Mouse (Mus musculus) megakaryocyte-erythroid progenitor cell, adult 5-6 weeks (primary cell): ENCODE measurements around the gene Mettl25. TPM values are rescaled to one million over a fixed set of nuclear protein-coding genes. Genes with fewer than 3 reads are reported as not detected.

Source experiments
- ATAC-seq: replicated peaks from 2 replicates; pipeline ENCODE4 v1.8.0; 2016; ENCODE audit warnings: mild to moderate bottlenecking, inconsistent platforms; ENCODE audit not compliant: severe bottlenecking, poor library complexity, low FRiP score, low TSS enrichment
- total RNA-seq, 2 experiments: library from RNA; stranded (forward) in 1 of 2; stranded (reverse) in 1 of 2; fragments of 200-1000, 215-1000 nt in 1 of 2; fragments of >200 nt in 1 of 2; fragmentation: Nextera tagmentation in 1 of 2; gene quantifications; 2 replicates each; pipeline ENCODE4 v1.2.3; 2014 to 2017

Mettl25 gene
- 15.4 and 15.8 TPM in 2 replicates for total RNA-seq (2014; fragmentation: Nextera tagmentation)
- 17.7 and 20.2 TPM in 2 replicates for total RNA-seq (2017)

DNA sequence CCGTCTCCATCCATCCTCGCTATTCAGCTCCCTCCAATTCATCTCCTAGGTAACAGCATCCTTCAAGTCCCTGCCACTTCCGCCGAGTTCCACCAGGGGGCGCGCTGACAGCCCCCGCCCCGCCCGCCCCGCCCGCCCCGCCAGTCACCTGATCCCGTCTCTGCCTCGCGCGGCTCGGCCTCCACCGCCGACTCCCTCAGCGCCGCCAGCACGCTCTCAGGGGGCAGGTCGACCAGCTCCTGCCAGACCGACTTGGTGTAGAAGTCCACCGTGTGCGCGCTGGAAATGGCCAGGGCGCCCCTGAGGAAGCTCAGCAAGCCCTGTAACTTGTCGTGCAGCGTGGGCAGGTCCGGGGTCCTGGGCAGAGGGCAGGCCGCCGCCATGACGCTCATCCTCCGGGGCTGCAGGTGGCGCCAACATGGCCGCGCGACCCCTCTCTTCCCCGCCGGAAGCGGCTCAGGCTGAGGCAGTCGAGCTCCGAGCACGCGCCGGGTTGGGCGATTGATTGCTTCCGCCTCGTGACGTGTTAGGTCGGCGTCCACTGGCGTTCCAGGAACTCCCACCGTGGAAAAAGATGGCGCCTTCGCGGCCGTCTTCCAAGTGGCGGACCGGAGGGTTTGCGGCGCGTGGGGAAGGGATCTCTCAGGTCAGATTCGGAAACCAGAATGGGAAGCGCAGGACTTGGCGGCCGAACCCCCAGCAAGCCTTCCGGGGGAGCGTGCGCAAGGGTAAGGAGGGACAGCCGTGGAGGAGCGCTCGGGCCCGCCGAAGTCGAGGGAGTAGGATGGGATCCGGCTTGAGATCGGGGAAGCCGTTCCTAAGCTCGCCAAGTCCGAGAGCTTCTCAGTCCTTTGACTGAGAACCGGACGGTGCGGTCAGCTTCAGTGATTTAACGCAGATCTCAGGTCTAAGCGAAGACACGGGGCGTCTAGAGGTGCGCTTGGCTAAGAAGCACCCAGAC is at the start of gene Mettl25, which contains the start of gene Ccdc59:
TSS of gene Mettl25 (minus strand) at position 453 of the 961 bp plus-strand sequence.
TSS of gene Ccdc59 (plus strand) at position 140 of the 961 bp plus-strand sequence.
- peak; percentile 95 for ATAC-seq

- no peak for ATAC-seq
Observed at GRCm38 (mm10) chr10:105867312-105867711, 26.1 kb upstream of the Mettl25 start.

DNA sequence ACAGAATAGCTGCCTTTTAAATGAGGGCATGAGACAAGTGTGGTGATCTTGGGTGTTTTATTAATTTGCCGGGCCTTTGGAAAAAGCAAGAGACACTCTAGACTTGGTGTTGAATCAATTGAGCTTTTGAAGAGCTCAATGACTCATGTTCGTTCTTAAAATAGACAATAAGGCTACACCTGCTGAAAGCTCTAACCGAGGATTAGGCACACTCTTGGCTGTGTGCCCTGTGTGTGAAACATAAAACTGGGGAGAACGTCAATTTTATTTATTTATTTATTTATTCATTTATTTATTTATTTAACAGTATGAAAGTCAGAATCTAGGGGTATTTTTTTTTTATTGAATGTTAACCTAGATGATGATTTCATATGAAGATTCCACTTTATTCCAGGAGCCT is 10.0 kb upstream of the Mettl25 start:
- ATAC-seq = no peak

- ATAC-seq = no peak
Observed at GRCm38 (mm10) chr10:105850286-105850685, 9.1 kb upstream of the Mettl25 start.

- no peak for ATAC-seq
Observed at GRCm38 (mm10) chr10:105842574-105842973, 1.4 kb upstream of the Mettl25 start.

- ATAC-seq = peak; percentile 92
Observed at GRCm38 (mm10) chr10:105834627-105835228, 6.5 kb downstream of the Mettl25 start.

DNA sequence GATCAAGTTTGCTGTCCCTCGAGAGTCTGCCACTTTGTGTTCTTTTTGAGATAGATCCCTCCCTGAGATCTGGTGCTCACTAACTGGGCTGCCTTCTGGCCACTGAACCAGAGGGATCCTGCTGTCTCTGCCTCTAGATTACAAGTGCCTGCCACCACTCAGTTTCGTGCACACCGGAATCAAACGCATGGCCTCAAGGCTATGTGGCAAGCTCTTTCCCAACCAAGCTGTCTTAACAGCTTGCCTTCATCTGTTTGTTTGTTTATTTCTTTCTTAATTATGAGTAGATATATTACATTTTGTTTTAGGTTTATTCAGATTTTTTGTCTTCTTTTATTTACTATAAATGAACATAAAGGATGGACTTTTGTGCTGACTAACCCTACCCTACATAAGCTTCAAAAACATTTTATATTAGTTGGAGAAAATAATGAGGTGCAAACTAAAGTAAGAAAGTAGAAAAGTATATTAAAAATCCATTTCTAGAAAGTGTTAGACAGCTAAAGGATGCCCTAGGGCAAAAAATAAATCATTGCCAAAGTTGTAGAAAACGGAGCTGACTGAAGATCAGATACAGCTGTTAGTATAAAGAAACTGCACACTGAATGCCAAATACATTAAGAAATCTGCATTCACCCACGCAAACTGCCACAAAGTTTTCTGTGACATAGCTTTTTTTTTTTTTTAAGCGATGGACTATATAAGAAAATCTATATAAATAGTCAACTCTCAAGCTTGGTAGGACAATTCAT is 34.7 kb downstream of the Mettl25 start:
- ATAC-seq = no peak

DNA sequence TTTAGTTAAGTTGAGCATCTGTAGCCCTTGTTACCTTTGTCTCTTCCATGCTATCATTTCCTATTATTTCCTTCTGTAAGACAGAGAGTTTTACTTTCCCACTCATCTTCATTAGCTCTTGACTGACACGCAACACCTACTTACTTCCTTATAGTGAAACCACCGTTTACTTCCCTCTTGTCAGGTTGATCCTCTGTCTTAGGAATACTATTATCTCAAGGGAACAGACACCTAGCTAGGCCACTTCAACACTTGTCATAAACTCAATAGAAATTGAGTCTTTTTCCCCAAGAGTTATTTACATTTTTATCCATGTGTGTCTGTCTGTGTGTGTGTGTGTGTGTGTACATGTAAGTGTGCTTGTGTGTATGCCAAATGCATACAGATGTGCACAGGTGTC is 37.7 kb downstream of the Mettl25 start:
- no peak for ATAC-seq

DNA sequence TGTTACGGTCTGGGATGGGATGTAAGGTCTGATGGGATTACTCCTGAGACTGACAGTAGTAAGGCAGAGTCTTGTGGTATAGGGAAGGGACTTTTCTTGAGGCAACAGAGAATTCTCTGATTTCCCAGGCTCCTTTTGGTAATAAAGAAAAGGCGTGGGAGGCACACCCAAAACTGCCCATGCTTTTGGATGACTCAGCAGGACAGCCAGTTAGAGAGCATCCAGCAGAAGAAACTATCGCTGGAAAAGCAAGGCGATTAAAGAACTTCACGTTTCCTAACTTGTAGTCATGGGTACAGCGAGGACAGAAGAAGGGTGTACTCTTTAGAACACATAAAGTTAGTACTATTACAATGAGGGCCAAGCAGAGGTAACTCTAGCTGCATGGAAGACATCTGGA is 39.0 kb downstream of the Mettl25 start:
- ATAC-seq = no peak; the same call in 1 of the 2 replicates

DNA sequence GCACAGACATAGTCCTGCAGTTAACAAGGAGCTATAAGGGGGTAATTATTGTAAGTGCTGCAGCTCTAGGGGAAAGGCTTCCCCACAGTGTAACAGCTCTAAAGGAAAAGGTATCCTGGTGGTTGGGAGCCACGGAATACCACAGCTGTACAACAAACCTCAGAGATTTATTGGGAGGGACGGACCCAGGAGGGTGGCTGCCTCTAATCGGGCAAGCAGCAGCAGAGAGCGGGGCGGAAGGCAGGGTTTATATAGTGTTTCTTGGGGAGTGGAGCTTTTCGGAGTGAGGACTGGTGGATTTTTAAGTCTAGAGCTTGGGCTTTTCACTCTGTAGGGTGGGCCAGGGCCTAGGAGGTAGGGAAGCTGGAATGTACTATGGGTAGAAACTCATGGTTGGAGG is 40.0 kb downstream of the Mettl25 start:
- no peak for ATAC-seq

DNA sequence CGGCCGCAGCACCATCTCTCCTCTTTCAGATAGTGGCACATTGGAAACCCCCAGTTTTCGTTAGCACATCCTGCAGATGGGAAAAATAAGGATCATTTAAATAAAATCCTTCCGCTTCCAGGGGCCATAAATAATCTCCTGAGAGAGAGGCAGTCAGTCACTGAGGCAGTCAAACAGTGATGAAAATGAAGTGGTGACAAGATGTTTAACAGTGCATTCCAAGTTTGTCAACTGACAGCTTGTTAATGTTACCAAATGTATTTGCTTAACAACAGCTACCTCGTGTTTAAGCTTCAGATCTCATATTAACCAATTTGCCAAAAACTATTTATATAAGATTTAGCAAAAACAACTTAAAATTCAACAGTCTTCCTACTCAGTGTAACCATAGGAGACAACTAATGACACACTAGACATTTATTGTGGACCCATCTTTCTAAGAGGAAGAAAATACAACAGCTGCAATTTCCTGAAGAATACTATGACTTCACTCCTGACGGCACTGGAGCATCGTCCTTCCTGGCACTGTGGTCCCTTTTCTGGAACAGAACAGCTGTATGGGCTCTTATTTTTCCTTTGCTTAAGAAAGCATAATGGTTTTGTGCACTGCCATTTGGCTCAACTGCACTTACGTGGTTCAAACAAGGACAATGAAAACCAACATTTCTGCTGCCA is 43.8 kb downstream of the Mettl25 start:
- ATAC-seq = no peak

DNA sequence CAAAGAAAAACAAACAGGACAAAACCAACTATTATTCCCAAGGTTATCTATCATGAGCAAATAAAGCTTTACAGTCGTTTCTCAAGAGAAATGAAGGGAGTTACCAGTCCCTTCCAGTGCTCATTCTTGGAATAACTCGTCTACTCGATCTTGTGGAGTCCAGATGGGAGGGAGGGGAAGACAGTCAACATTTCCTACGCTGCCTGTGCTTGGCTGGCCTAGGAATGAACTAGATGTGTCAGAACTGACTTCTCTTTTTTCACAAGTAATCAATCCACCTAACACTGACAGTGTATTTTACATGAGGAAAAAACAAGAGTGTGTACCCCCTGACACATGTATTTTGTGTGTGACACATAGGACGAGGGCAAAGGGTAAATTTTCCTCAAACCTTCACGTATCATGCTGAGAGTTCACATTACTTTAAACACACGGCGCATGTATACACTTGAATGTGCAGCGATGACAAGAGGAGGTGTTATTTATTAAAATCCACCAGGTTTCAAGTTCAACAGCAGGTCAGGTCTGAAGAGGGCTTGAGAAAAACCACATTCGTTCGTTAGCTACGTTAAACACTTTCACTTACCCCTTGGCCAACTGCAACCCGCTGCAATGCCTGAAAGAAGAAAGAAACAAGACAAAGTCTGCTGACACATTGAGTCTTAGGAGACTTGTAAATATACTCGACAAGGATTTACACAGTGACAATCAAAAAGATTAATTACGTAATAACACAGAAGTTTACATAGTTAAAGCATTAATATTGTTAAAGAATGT is 47.2 kb downstream of the Mettl25 start:
- no peak for ATAC-seq

GRCm38 (mm10) chr10:105788744-105789486 is 52.3 kb downstream of the Mettl25 start:
- ATAC-seq = no peak

GRCm38 (mm10) chr10:105783766-105784165 is 57.4 kb downstream of the Mettl25 start:
- no peak for ATAC-seq

- peak; percentile 98 for ATAC-seq
Observed at GRCm38 (mm10) chr10:105774382-105774781, 66.8 kb downstream of the Mettl25 start.

DNA sequence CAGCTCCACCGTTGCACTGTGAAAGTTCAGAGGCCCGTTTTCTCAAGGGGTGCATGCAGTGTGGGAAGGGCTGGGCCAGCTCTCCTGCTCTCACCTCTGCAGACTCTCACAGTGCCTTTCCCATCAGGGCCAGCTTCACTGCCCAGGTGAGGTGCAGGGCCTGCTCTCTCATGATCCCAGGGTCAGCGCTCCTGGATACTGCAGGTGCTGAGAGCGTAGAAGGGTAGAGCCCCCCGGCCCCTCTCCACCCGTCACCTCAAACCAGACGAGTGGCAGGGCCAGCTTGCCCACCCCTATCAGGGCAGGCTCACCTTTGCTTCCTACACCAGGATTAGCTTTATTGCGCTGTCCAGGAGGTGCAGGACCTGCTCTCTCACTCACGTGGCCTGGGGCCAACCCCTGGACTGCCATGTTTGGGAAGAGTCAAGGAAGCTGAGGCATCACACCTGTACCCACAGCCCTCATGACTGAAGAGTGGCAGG is 68.3 kb downstream of the Mettl25 start:
- no peak for ATAC-seq

DNA sequence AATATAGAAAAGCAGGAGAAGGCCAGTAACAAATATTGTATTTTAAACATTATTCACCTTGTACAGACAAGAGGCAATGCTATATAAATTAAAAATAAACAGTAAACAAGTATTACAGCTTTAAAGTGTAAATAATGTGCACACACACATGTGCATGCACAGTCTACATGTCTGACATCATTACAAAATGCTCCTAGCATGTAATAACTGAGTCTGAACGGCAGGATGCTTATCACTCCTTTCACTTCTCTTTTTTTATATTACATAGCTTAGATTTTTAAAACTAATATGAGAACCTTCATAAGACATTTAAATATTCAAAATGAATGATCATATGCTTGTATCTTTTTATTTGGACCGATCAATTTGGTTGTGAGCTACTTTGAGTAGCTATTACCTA is 77.2 kb downstream of the Mettl25 start:
- no peak for ATAC-seq

- ATAC-seq = no peak
Observed at GRCm38 (mm10) chr10:105760460-105760859, 80.7 kb downstream of the Mettl25 start.
